Comparison of ENCODE assay signal across 9 mouse cellular contexts in genomic region chr10:119646500-119647439, GRCm38 (mm10).
A peak's percentile ranks its signal among the peaks of the same experiment; 100 is the strongest.
DNase-seq lines count a peak whose midpoint lies in the region; ATAC-seq and TF ChIP-seq lines count a peak whose summit lies in the region.
"Had no signal": no experiment of that assay in that cellular context is flagged by ENCODE, and none has a peak within 500 bp of the region (broad histone marks: within the 10 kb centered on the region; RNA-seq: fewer than 3 reads in every experiment).

No protein-coding gene starts in this region.

- DNase-seq in spleen, adult 2 months (ENCODE audit: low read depth in 1 of 2, low spot score in 2 of 2): no peak
- no peak for DNase-seq in spleen, postnatal 36 days (ENCODE audit: low spot score in 2 of 2)
- DNase-seq in c-Kit-positive CD71-negative TER-119-negative erythroid progenitor cells, embryonic 14.5 days (ENCODE audit: low read depth): peak; percentile 24
- peak; percentile 88 for DNase-seq in forebrain, postnatal 0 days
- peak; percentile 16 to 75 for DNase-seq in layer of hippocampus, adult 2 months (ENCODE audit: low spot score in 2 of 2)
- peak; percentile 5 for DNase-seq in lung, postnatal 25 days (ENCODE audit: low spot score)
- peak; percentile 86 for DNase-seq in right cerebral cortex, postnatal 14 days
- DNase-seq in spleen, adult 12 weeks (ENCODE audit: low spot score): no peak

- 68% methylated on average over 29 of the region's 29 CpGs for WGBS in spleen, adult 2 months
- WGBS in forebrain, postnatal 0 days: 64% methylated on average over 29 of the region's 29 CpGs

- TF ChIP-seq POLR2A in spleen, adult 2 months (IDR thresholded peaks at IDR 0.05; ENCODE audit: low read depth, low read length): no peak

- TF ChIP-seq CTCF in spleen, adult 2 months (IDR thresholded peaks at IDR 0.05; ENCODE audit: extremely low read depth, insufficient read depth, insufficient read length, insufficient replicate concordance): peak; percentile 59; the same call in 1 of the 2 replicates
- peak; percentile 91 for TF ChIP-seq CTCF in forebrain, postnatal 0 days (IDR thresholded peaks at IDR 0.05; ENCODE audit: low read depth)
- TF ChIP-seq CTCF in layer of hippocampus, adult 2 months (conservative IDR thresholded peaks at IDR 0.05): peak; percentile 92

- peak; percentile 65 for ATAC-seq in forebrain, postnatal 0 days

- no peak overlapping the region for H3K9ac ChIP-seq in forebrain, postnatal 0 days
- H3K9ac ChIP-seq: heart, embryonic 15.5 days had no signal

- no peak overlapping the region for H3K4me2 ChIP-seq in forebrain, postnatal 0 days (ENCODE audit: low read depth)
- H3K4me2 ChIP-seq: heart, embryonic 15.5 days had no signal

- H3K4me3 ChIP-seq in spleen, adult 2 months (ENCODE audit: extremely low read depth, insufficient read depth, insufficient read length): no peak overlapping the region
- no peak overlapping the region for H3K4me3 ChIP-seq in forebrain, postnatal 0 days (ENCODE audit: low read depth, low read length)
- H3K4me3 ChIP-seq in layer of hippocampus, adult 2 months: no peak overlapping the region; the same call in 1 of the 2 replicates
- H3K4me3 ChIP-seq: heart, embryonic 15.5 days had no signal

- no peaks in the 10 kb centered on the region for H3K27me3 ChIP-seq in spleen, adult 2 months (ENCODE audit: control insufficient read depth, insufficient read depth, low read length)
- no peaks in the 10 kb centered on the region for H3K27me3 ChIP-seq in forebrain, postnatal 0 days (ENCODE audit: insufficient read depth, low read length)
- H3K27me3 ChIP-seq: heart, embryonic 15.5 days had no signal

- H3K9me3 ChIP-seq in forebrain, postnatal 0 days (ENCODE audit: low read length): no peaks in the 10 kb centered on the region
- H3K9me3 ChIP-seq: heart, embryonic 15.5 days had no signal

- no peaks in the 10 kb centered on the region for H3K36me3 ChIP-seq in spleen, adult 2 months (ENCODE audit: control insufficient read depth, insufficient read depth, low read length)
- H3K36me3 ChIP-seq in forebrain, postnatal 0 days (ENCODE audit: insufficient read depth): no peaks in the 10 kb centered on the region
- H3K36me3 ChIP-seq: heart, embryonic 15.5 days had no signal

- H3K27ac ChIP-seq in spleen, adult 2 months (ENCODE audit: insufficient read depth, low read length): no peak overlapping the region
- no peak overlapping the region for H3K27ac ChIP-seq in forebrain, postnatal 0 days (ENCODE audit: low read depth, low read length)
- no peak overlapping the region for H3K27ac ChIP-seq in layer of hippocampus, adult 2 months
- H3K27ac ChIP-seq: heart, embryonic 15.5 days had no signal

- no peaks in the 10 kb centered on the region for H3K4me1 ChIP-seq in spleen, adult 2 months (ENCODE audit: control insufficient read depth, insufficient read depth, insufficient read length)
- no peaks in the 10 kb centered on the region; the same call in 1 of the 2 replicates for H3K4me1 ChIP-seq in forebrain, postnatal 0 days (ENCODE audit: insufficient read depth)
- H3K4me1 ChIP-seq: heart, embryonic 15.5 days had no signal

Comparison
In these comparisons a context has a peak if more than half of its experiments do, and no peak if none do; other contexts are left out.
1. DNase-seq: peak in c-Kit-positive CD71-negative TER-119-negative erythroid progenitor cells, embryonic 14.5 days (single experiment), forebrain, postnatal 0 days (single experiment), layer of hippocampus, adult 2 months (2 of 2), lung, postnatal 25 days (single experiment) and right cerebral cortex, postnatal 14 days (single experiment); none in spleen, adult 2 months (0 of 2), spleen, postnatal 36 days (0 of 2) and spleen, adult 12 weeks (single experiment).
2. Peak in every context shown above with its lines, with median percentiles within 50 percentile points of each other: CTCF ChIP-seq.